33 mouse cellular contexts compared by ENCODE assay signal in the genomic region with DNA sequence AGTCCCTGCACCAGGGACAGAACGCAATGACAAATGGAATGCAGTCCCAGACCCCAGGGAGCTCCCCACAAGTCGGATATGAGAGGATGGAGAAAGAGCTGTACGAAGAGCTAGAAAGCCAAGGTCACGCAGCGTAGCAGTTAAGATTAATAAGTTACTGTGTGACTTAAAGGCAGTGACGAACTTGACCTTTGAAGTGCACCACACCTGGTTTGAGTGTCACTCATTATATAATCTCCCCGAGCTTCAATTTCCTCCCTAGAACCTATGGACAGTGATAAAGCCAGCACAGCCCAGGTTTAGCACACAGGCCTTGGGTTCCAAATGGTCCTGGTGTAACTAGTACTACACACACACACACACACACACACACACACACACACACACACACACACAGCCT. TPM values are rescaled to one million over a fixed set of nuclear protein-coding genes. Genes with fewer than 3 reads are reported as not detected.
A peak's percentile ranks its signal among the peaks of the same experiment; 100 is the strongest.
DNase-seq lines count a peak whose midpoint lies in the region; ATAC-seq and TF ChIP-seq lines count a peak whose summit lies in the region.
"Had no signal": no experiment of that assay in that cellular context is flagged by ENCODE, and none has a peak within 500 bp of the region (broad histone marks: within the 10 kb centered on the region; RNA-seq: fewer than 3 reads in every experiment).

No protein-coding gene starts in this region.

- H3K36me3 ChIP-seq in kidney, adult 2 months (ENCODE audit: control insufficient read depth, insufficient read depth, low read length) = no peaks in the 10 kb centered on the region
- H3K36me3 ChIP-seq in kidney, embryonic 15.5 days = no peaks in the 10 kb centered on the region
- H3K36me3 ChIP-seq in small intestine, adult 2 months (ENCODE audit: control insufficient read depth, insufficient read depth, low read length) = no peaks in the 10 kb centered on the region
- H3K36me3 ChIP-seq: embryonic facial prominence, embryonic 10.5 days; forebrain, embryonic 10.5 days; heart, embryonic 15.5 days; limb, embryonic 13.5 days; liver, embryonic 12.5 days had no signal

- TF ChIP-seq POLR2A in kidney, adult 2 months (IDR thresholded peaks at IDR 0.05; ENCODE audit: low read depth, low read length) = no peak
- no peak for TF ChIP-seq POLR2A in small intestine, adult 2 months (IDR thresholded peaks at IDR 0.05; ENCODE audit: low read depth, low read length)

- H3K27ac ChIP-seq in kidney, adult 2 months (ENCODE audit: insufficient read depth, low read depth, low read length) = no peak overlapping the region
- H3K27ac ChIP-seq in kidney, embryonic 15.5 days = peak overlapping the region; percentile 68
- peak overlapping the region; percentile 99 for H3K27ac ChIP-seq in small intestine, adult 2 months (ENCODE audit: insufficient read depth, low read depth, low read length)
- H3K27ac ChIP-seq: embryonic facial prominence, embryonic 10.5 days; forebrain, embryonic 10.5 days; heart, embryonic 15.5 days; hindbrain, embryonic 14.5 days; layer of hippocampus, adult 2 months; limb, embryonic 13.5 days; liver, embryonic 12.5 days had no signal

- H3K9ac ChIP-seq in kidney, embryonic 15.5 days = no peak overlapping the region
- H3K9ac ChIP-seq: heart, embryonic 15.5 days; hindbrain, embryonic 14.5 days; limb, embryonic 13.5 days; liver, embryonic 12.5 days had no signal

- no peaks in the 10 kb centered on the region for H3K27me3 ChIP-seq in kidney, adult 2 months (replicated peaks; ENCODE audit: control insufficient read depth, insufficient read depth, low read length)
- H3K27me3 ChIP-seq in kidney, embryonic 15.5 days = no peaks in the 10 kb centered on the region
- no peaks in the 10 kb centered on the region for H3K27me3 ChIP-seq in small intestine, adult 2 months (ENCODE audit: control insufficient read depth, insufficient read depth, low read length)
- H3K27me3 ChIP-seq: heart, embryonic 15.5 days; limb, embryonic 13.5 days; liver, embryonic 12.5 days had no signal

- no peak for TF ChIP-seq CTCF in kidney, adult 2 months (conservative IDR thresholded peaks at IDR 0.05; ENCODE audit: insufficient read depth, insufficient read length, low read depth, low read length)
- no peak for TF ChIP-seq CTCF in small intestine, adult 2 months (IDR thresholded peaks at IDR 0.05; ENCODE audit: extremely low read depth, insufficient read length, insufficient replicate concordance, low read depth, low read length)

- no peak overlapping the region for H3K4me3 ChIP-seq in kidney, adult 2 months (ENCODE audit: insufficient read depth, low read depth, low read length)
- no peak overlapping the region for H3K4me3 ChIP-seq in kidney, embryonic 15.5 days (replicated peaks)
- 0 out of 2 replicates have a peak overlapping the region, but pooled peaks have one; percentile 27 for H3K4me3 ChIP-seq in small intestine, adult 2 months (ENCODE audit: low read depth, low read length)
- H3K4me3 ChIP-seq: embryonic facial prominence, embryonic 10.5 days; forebrain, embryonic 10.5 days; heart, embryonic 15.5 days; layer of hippocampus, adult 2 months; limb, embryonic 13.5 days; liver, embryonic 12.5 days had no signal

- ATAC-seq in kidney, embryonic 15.5 days (replicated peaks; ENCODE audit: low FRiP score) = 0 out of 2 replicates have a peak, but pooled peaks have one; percentile 20
- ATAC-seq: CD4-positive, CD25-positive, alpha-beta regulatory T cell, adult 4 months; inflammation-experienced regulatory T-cells, adult 6 months; liver, embryonic 12.5 days had no signal

- 15% methylated on average over 7 of the region's 7 CpGs for WGBS in kidney, adult 2 months
- 30% methylated on average over 7 of the region's 7 CpGs for WGBS in kidney, embryonic 15.5 days
- WGBS in small intestine, adult 2 months = 12% methylated on average over 7 of the region's 7 CpGs

- peaks cover 8% of the 10 kb centered on the region for H3K4me1 ChIP-seq in kidney, adult 2 months (ENCODE audit: control insufficient read depth, insufficient read depth, low read length)
- H3K4me1 ChIP-seq in kidney, embryonic 15.5 days = peaks cover 24% of the 10 kb centered on the region
- H3K4me1 ChIP-seq in small intestine, adult 2 months (ENCODE audit: control insufficient read depth, insufficient read depth, insufficient read length, low read length) = peaks cover 46% of the 10 kb centered on the region
- H3K4me1 ChIP-seq: liver, embryonic 12.5 days had no signal

- H3K9me3 ChIP-seq in kidney, embryonic 15.5 days (replicated peaks) = no peaks in the 10 kb centered on the region
- H3K9me3 ChIP-seq: embryonic facial prominence, embryonic 10.5 days; forebrain, embryonic 10.5 days; heart, embryonic 15.5 days; limb, embryonic 13.5 days; liver, embryonic 12.5 days had no signal

- H3K4me2 ChIP-seq in kidney, embryonic 15.5 days = no peak overlapping the region
- H3K4me2 ChIP-seq: heart, embryonic 15.5 days; hindbrain, embryonic 14.5 days; limb, embryonic 13.5 days; liver, embryonic 12.5 days had no signal

- DNase-seq in kidney, adult 2 months = peak; percentile 54
- DNase-seq in kidney, postnatal 10 days = no peak
- no peak for DNase-seq in thymus, postnatal 4 days
- no peak for DNase-seq in adrenal gland, adult (ENCODE audit: inconsistent age in 2 of 2, low spot score in 1 of 2)
- DNase-seq in gastrocnemius, postnatal 10 days = no peak
- DNase-seq: cerebellum, adult 11 months; cerebellum, adult 9-11 months; heart, postnatal 36 days; lung, adult 18-20 months; lung, postnatal 14 days; midbrain, embryonic 14.5 days; right cerebral cortex, postnatal 14 days; spleen, adult 18-20 months; thymus, adult 18-20 months had no signal

RNA-seq across cellular contexts. Expression of gene Krt19, which starts 15.9 kb away (rescaled TPM):
- 13.0 and 20.1 TPM in 2 replicates for polyA plus RNA-seq in kidney, adult 2 months (2012; rRNA removed)
- 69.7 and 75.3 TPM in 2 replicates for polyA plus RNA-seq in kidney, embryonic 15.5 days (2015; fragmentation: Nextera tagmentation; extraction: Ambion mirVana)
- 1,218 and 2,324 TPM in 2 replicates for polyA plus RNA-seq in small intestine, adult 2 months (2012; rRNA removed)
- 1 to 10 TPM in 1 of 2 experiments, under 1 TPM in 1; 0.45 to 1.4 TPM for total RNA-seq in gastrocnemius, postnatal 10 days (2021)
- total RNA-seq: common myeloid progenitor, adult 5-6 weeks; layer of hippocampus, adult 2 months; megakaryocyte, adult 5-6 weeks had no signal
- polyA plus RNA-seq: CD4-positive, CD25-positive, alpha-beta regulatory T cell, adult 4 months; inflammation-experienced regulatory T-cells, adult 6 months had no signal

RNA-seq across cellular contexts. Expression of gene Krt9, which starts 28.7 kb away (rescaled TPM):
- polyA plus RNA-seq in kidney, adult 2 months (2012; rRNA removed) = not detected in 2 replicates
- not detected in 2 replicates for polyA plus RNA-seq in kidney, embryonic 15.5 days (2015; fragmentation: Nextera tagmentation; extraction: Ambion mirVana)
- not detected in 2 replicates for polyA plus RNA-seq in small intestine, adult 2 months (2012; rRNA removed)
- total RNA-seq in gastrocnemius, postnatal 10 days (2021) = not detected
- total RNA-seq: adrenal gland, adult 18-20 months; common myeloid progenitor, adult 5-6 weeks; heart, postnatal 36 days had no signal
- polyA plus RNA-seq: CD4-positive, CD25-positive, alpha-beta regulatory T cell, adult 4 months; embryonic facial prominence, embryonic 10.5 days; forebrain, embryonic 10.5 days; heart, embryonic 15.5 days; hindbrain, embryonic 14.5 days; inflammation-experienced regulatory T-cells, adult 6 months; limb, embryonic 13.5 days; liver, embryonic 12.5 days; midbrain, embryonic 14.5 days; neural tube, embryonic 11.5 days had no signal

RNA-seq across cellular contexts. Expression of gene Krt15, which starts 28.7 kb away (rescaled TPM):
- 3.1 and 3.9 TPM in 2 replicates for polyA plus RNA-seq in kidney, adult 2 months (2012; rRNA removed)
- polyA plus RNA-seq in kidney, embryonic 15.5 days (2015; fragmentation: Nextera tagmentation; extraction: Ambion mirVana) = 5.0 and 14.8 TPM in 2 replicates
- polyA plus RNA-seq in small intestine, adult 2 months (2012; rRNA removed) = 0.32 and 1.1 TPM in 2 replicates
- not detected for total RNA-seq in gastrocnemius, postnatal 10 days (2021)
- total RNA-seq: adrenal gland, adult 18-20 months; common myeloid progenitor, adult 5-6 weeks; heart, postnatal 36 days; left cerebral cortex, postnatal 10 days; megakaryocyte, adult 5-6 weeks had no signal
- polyA plus RNA-seq: CD4-positive, CD25-positive, alpha-beta regulatory T cell, adult 4 months; inflammation-experienced regulatory T-cells, adult 6 months; midbrain, embryonic 14.5 days had no signal

RNA-seq across cellular contexts. Expression of gene Krt14, which starts 43.0 kb away (rescaled TPM):
- 1.3 and 1.4 TPM in 2 replicates for polyA plus RNA-seq in kidney, adult 2 months (2012; rRNA removed)
- polyA plus RNA-seq in kidney, embryonic 15.5 days (2015; fragmentation: Nextera tagmentation; extraction: Ambion mirVana) = 4.9 and 5.8 TPM in 2 replicates
- 0.27 TPM in 1 of 2 replicates, not detected in the other for polyA plus RNA-seq in small intestine, adult 2 months (2012; rRNA removed)
- not detected for total RNA-seq in gastrocnemius, postnatal 10 days (2021)
- total RNA-seq: common myeloid progenitor, adult 5-6 weeks; layer of hippocampus, adult 2 months; layer of hippocampus, postnatal 25 days; left cerebral cortex, postnatal 10 days; megakaryocyte, adult 5-6 weeks had no signal
- polyA plus RNA-seq: CD4-positive, CD25-positive, alpha-beta regulatory T cell, adult 4 months; inflammation-experienced regulatory T-cells, adult 6 months; midbrain, embryonic 14.5 days had no signal

RNA-seq across cellular contexts. Expression of gene Krt13, which starts 43.0 kb away (rescaled TPM):
- not detected in 2 replicates for polyA plus RNA-seq in kidney, adult 2 months (2012; rRNA removed)
- 0.51 and 0.57 TPM in 2 replicates for polyA plus RNA-seq in kidney, embryonic 15.5 days (2015; fragmentation: Nextera tagmentation; extraction: Ambion mirVana)
- 1.0 TPM in 1 of 2 replicates, not detected in the other for polyA plus RNA-seq in small intestine, adult 2 months (2012; rRNA removed)
- not detected for total RNA-seq in gastrocnemius, postnatal 10 days (2021)
- total RNA-seq: adrenal gland, adult 18-20 months; adrenal gland, postnatal 4 days; common myeloid progenitor, adult 5-6 weeks; gastrocnemius, postnatal 4 days; heart, postnatal 36 days; layer of hippocampus, adult 2 months; layer of hippocampus, postnatal 25 days; left cerebral cortex, postnatal 10 days; megakaryocyte, adult 5-6 weeks had no signal
- polyA plus RNA-seq: CD4-positive, CD25-positive, alpha-beta regulatory T cell, adult 4 months; embryonic facial prominence, embryonic 10.5 days; forebrain, embryonic 10.5 days; hindbrain, embryonic 14.5 days; inflammation-experienced regulatory T-cells, adult 6 months; limb, embryonic 13.5 days; liver, embryonic 12.5 days; midbrain, embryonic 14.5 days; neural tube, embryonic 11.5 days had no signal

Comparison
In these comparisons a context has a peak if more than half of its experiments do, and no peak if none do; other contexts are left out.
1. RNA of gene Krt19, which starts 15.9 kb away (polyA plus RNA-seq): 1,218 to 2,324 TPM in small intestine, adult 2 months; 69.7 to 75.3 TPM in kidney, embryonic 15.5 days and 13.0 to 20.1 TPM in kidney, adult 2 months; every median in the first group is over 10 times any median in the second.